Mouse (Mus musculus) CH12.LX (cell line): ENCODE results near the gene Ints1.

Experiments used
- CTCF ChIP-seq, 2 experiments: IDR thresholded peaks in 1 of 2; conservative IDR thresholded peaks in 1 of 2; 2 replicates each; pipeline ENCODE4 v1.5.1; 2011 to 2012; ENCODE audit warnings: low read depth in 2 of 2, low read length in 2 of 2, improper control_type of control experiment in 1 of 2, inconsistent platforms in 1 of 2, mild to moderate bottlenecking in 1 of 2, moderate library complexity in 1 of 2
- JUND ChIP-seq: conservative IDR thresholded peaks from 2 replicates; pipeline ENCODE4 v1.6.1; 2011; ENCODE audit warnings: low read depth, low read length, improper control_type of control experiment
- MAZ ChIP-seq: IDR thresholded peaks from 2 replicates; pipeline ENCODE4 v1.6.1; 2012; ENCODE audit warnings: low read depth, mild to moderate bottlenecking, inconsistent platforms, low read length, improper control_type of control experiment, moderate library complexity
- MEF2A ChIP-seq: IDR thresholded peaks from 2 replicates; pipeline ENCODE4 v1.6.1; 2014; ENCODE audit warnings: low read depth, mild to moderate bottlenecking, inconsistent platforms, low read length, improper control_type of control experiment, borderline replicate concordance
- POLR2A ChIP-seq: IDR thresholded peaks from 2 replicates; pipeline ENCODE4 v1.6.1; 2011; ENCODE audit warnings: low read depth, mild to moderate bottlenecking, improper control_type of control experiment, low read length
- ZC3H11A ChIP-seq: IDR thresholded peaks from 2 replicates; pipeline ENCODE4 v1.6.1; 2012; ENCODE audit warnings: low read depth, mild to moderate bottlenecking, inconsistent platforms, low read length, improper control_type of control experiment

- no peak for TF ChIP-seq JUND
- TF ChIP-seq MAZ = no peak
- no peak for TF ChIP-seq ZC3H11A
- TF ChIP-seq CTCF (conservative IDR thresholded peaks at IDR 0.05 in 1 of 2, IDR thresholded peaks at IDR 0.05 in 1 of 2; ENCODE audit: low read depth in 2 of 2, low read length in 2 of 2) = no peak
- no peak for TF ChIP-seq MEF2A
- no peak for TF ChIP-seq POLR2A
Observed at GRCm38 (mm10) chr5:139799041-139799440, 23.6 kb upstream of the Ints1 start.
